Mouse (Mus musculus) ovary, postnatal 10 days (tissue): Measurements from ENCODE around the gene Fam196b.

ENCODE experiments used
- DNase-seq: peaks from one replicate; pipeline ENCODE4 v3.0.0; 2022; ENCODE audit warnings: low spot score

Fam196b gene

GRCm38 (mm10) chr11:34332344-34333031, 17.9 kb downstream of the Fam196b start:
- no peak for DNase-seq

GRCm38 (mm10) chr11:34337907-34338306, 23.3 kb downstream of the Fam196b start:
- DNase-seq, result no peak

- DNase-seq, result no peak
Observed at GRCm38 (mm10) chr11:34339693-34340092, 25.1 kb downstream of the Fam196b start.

GRCm38 (mm10) chr11:34343742-34344307, 29.2 kb downstream of the Fam196b start:
- no peak for DNase-seq

- no peak for DNase-seq
Observed at GRCm38 (mm10) chr11:34344310-34344709, 29.7 kb downstream of the Fam196b start.

GRCm38 (mm10) chr11:34348287-34348918, 33.8 kb downstream of the Fam196b start:
- peak; percentile 2 for DNase-seq

GRCm38 (mm10) chr11:34349453-34350056, 34.9 kb downstream of the Fam196b start:
- DNase-seq, result no peak

- no peak for DNase-seq
Observed at GRCm38 (mm10) chr11:34355406-34355805, 40.8 kb downstream of the Fam196b start.

- no peak for DNase-seq
Observed at GRCm38 (mm10) chr11:34356109-34356508, 41.5 kb downstream of the Fam196b start.

- DNase-seq, result no peak
Observed at GRCm38 (mm10) chr11:34372224-34372623, 57.6 kb downstream of the Fam196b start.

GRCm38 (mm10) chr11:34375557-34375956, 60.9 kb downstream of the Fam196b start:
- DNase-seq, result no peak

- no peak for DNase-seq
Observed at GRCm38 (mm10) chr11:34377649-34378048, 63.0 kb downstream of the Fam196b start.

- no peak for DNase-seq
Observed at GRCm38 (mm10) chr11:34383501-34383900, 68.9 kb downstream of the Fam196b start.

- no peak for DNase-seq
Observed at GRCm38 (mm10) chr11:34384178-34384577, 69.6 kb downstream of the Fam196b start.

GRCm38 (mm10) chr11:34385001-34385688, 70.5 kb downstream of the Fam196b start:
- no peak for DNase-seq

- no peak for DNase-seq
Observed at GRCm38 (mm10) chr11:34389261-34390116, 74.9 kb downstream of the Fam196b start.

GRCm38 (mm10) chr11:34392105-34392504, 77.5 kb downstream of the Fam196b start:
- no peak for DNase-seq

- DNase-seq, result no peak
Observed at GRCm38 (mm10) chr11:34395802-34396201, 81.2 kb downstream of the Fam196b start.

GRCm38 (mm10) chr11:34397661-34398060, 83.0 kb downstream of the Fam196b start:
- DNase-seq, result no peak

GRCm38 (mm10) chr11:34398555-34398954, 83.9 kb downstream of the Fam196b start:
- DNase-seq, result no peak

- no peak for DNase-seq
Observed at GRCm38 (mm10) chr11:34401343-34401742, 86.7 kb downstream of the Fam196b start.
